Mouse (Mus musculus): ENCODE measurements around the gene Olfr620. TPM values are rescaled to one million over a fixed set of nuclear protein-coding genes. Genes with fewer than 3 reads are reported as not detected.

Gene Olfr620
- polyA plus RNA-seq (2015; fragmentation: Nextera tagmentation; extraction: Ambion mirVana): 0.21 and 0.24 TPM in 2 replicates

GRCm38 (mm10) chr7:103612434-103612833 is at the start of gene Olfr620:
Gene Olfr620, minus strand, starts transcription at chr7:103612534.
- Histone ChIP-seq H3K4me1 (no peaks in the 10 kb centered on the region), H3K27ac (replicated peaks) (no peak within 1 kb of the TSS), H3K9me3 (replicated peaks) (no peaks in the 10 kb centered on the region), H3K4me3 (replicated peaks) (no peak within 1 kb of the TSS), H3K4me2 (replicated peaks) (no peak within 1 kb of the TSS), H3K27me3 (no peaks in the 10 kb centered on the region), H3K36me3 (no peaks in the 10 kb centered on the region), H3K9ac (no peak within 1 kb of the TSS)
- no peak for ATAC-seq (ENCODE audit: insufficient number of reproducible peaks, low FRiP score, low TSS enrichment, low read depth)
- WGBS: 71% methylated on average over 2 of the region's 2 CpGs

- H3K36me3 ChIP-seq: no peaks in the 10 kb centered on the region
- 84% methylated on average over 4 of the region's 4 CpGs for WGBS
- no peaks in the 10 kb centered on the region for H3K27me3 ChIP-seq
- H3K4me2 ChIP-seq (replicated peaks): no peak overlapping the region
- no peak overlapping the region for H3K27ac ChIP-seq (replicated peaks)
- H3K9ac ChIP-seq: no peak overlapping the region
- no peak overlapping the region for H3K4me3 ChIP-seq (replicated peaks)
- H3K4me1 ChIP-seq: no peaks in the 10 kb centered on the region
- no peak for ATAC-seq (ENCODE audit: insufficient number of reproducible peaks, low FRiP score, low TSS enrichment, low read depth)
- no peaks in the 10 kb centered on the region for H3K9me3 ChIP-seq (replicated peaks)
These were observed 31.7 kb upstream of the Olfr620 start for GRCm38 (mm10) chr7:103644070-103644469.

- H3K27ac ChIP-seq (replicated peaks): no peak within 1 kb of the TSS
- H3K36me3 ChIP-seq: no peaks in the 10 kb centered on the region
- ATAC-seq (ENCODE audit: insufficient number of reproducible peaks, low FRiP score, low TSS enrichment, low read depth): no peak
- 61% methylated on average over 1 of the region's 1 CpGs for WGBS
- H3K4me2 ChIP-seq (replicated peaks): no peak within 1 kb of the TSS
- no peaks in the 10 kb centered on the region for H3K9me3 ChIP-seq (replicated peaks)
- no peak within 1 kb of the TSS for H3K4me3 ChIP-seq (replicated peaks)
- H3K4me1 ChIP-seq: no peaks in the 10 kb centered on the region
- no peaks in the 10 kb centered on the region for H3K27me3 ChIP-seq
- H3K9ac ChIP-seq: no peak within 1 kb of the TSS
These were observed 30.3 kb upstream of the Olfr620 start, which contains the start of gene Olfr622 for GRCm38 (mm10) chr7:103642602-103643001. Gene Olfr622, minus strand, starts transcription at chr7:103642702.

- no peaks in the 10 kb centered on the region for H3K27me3 ChIP-seq
- no peaks in the 10 kb centered on the region for H3K36me3 ChIP-seq
- no peaks in the 10 kb centered on the region for H3K9me3 ChIP-seq (replicated peaks)
- H3K9ac ChIP-seq: no peak overlapping the region
- H3K4me2 ChIP-seq (replicated peaks): no peak overlapping the region
- no peak for ATAC-seq (ENCODE audit: insufficient number of reproducible peaks, low FRiP score, low TSS enrichment, low read depth)
- H3K4me3 ChIP-seq (replicated peaks): no peak overlapping the region
- no peak overlapping the region for H3K27ac ChIP-seq (replicated peaks)
- no peaks in the 10 kb centered on the region for H3K4me1 ChIP-seq
These were observed 24.5 kb upstream of the Olfr620 start for GRCm38 (mm10) chr7:103636795-103637194.

DNA sequence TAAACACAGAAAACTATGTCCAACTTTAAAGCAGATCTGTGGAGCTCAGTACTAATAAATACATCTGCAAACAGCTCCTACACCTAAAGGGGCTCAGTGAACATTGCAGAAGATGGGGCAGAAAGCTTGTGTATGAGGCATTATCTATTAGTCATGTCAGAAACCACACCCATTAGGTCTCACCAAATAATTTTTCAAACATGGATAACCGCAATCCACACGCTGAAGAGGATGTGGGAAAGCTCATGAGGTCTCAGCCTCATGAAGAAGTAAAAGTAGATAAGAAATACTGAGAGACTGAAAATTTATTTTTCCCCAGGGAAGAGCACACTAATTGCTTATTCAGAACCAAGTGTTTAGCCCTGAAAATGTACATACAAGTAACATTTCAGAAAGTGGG is 4.9 kb downstream of the Olfr620 start:
- H3K4me2 ChIP-seq (replicated peaks): no peak overlapping the region
- no peaks in the 10 kb centered on the region for H3K4me1 ChIP-seq
- H3K27ac ChIP-seq (replicated peaks): no peak overlapping the region
- H3K27me3 ChIP-seq: no peaks in the 10 kb centered on the region
- 74% methylated on average over 2 of the region's 2 CpGs for WGBS
- no peak overlapping the region for H3K4me3 ChIP-seq (replicated peaks)
- no peak overlapping the region for H3K9ac ChIP-seq
- no peaks in the 10 kb centered on the region for H3K9me3 ChIP-seq (replicated peaks)
- no peaks in the 10 kb centered on the region for H3K36me3 ChIP-seq
- ATAC-seq (ENCODE audit: insufficient number of reproducible peaks, low FRiP score, low TSS enrichment, low read depth): no peak

DNA sequence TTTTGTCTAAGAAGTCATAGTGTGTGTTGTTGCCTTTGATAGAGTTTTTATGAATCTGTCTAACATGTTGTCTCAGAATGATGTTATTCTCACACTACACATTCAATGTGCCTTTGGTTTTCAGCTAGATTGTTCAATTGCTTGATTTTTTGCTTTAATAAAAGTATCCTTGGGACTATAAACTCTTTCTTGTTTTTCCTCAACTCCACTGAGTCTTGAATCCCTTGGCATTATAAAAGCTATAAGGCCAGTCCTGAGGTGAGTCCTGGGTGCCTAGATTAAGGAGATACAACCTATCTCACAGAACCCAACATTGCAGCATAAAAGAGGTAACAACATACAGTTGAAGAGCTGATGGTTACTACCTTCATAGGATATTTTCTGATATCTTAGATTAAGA is 12.1 kb downstream of the Olfr620 start, which contains the start of gene Olfr619:
Gene Olfr619, plus strand, starts transcription at position 301 of the 400 bp plus-strand sequence.
- Histone ChIP-seq H3K27ac (replicated peaks) (no peak within 1 kb of the TSS), H3K4me2 (replicated peaks) (no peak within 1 kb of the TSS), H3K27me3 (no peaks in the 10 kb centered on the region), H3K4me1 (no peaks in the 10 kb centered on the region), H3K9me3 (replicated peaks) (no peaks in the 10 kb centered on the region), H3K9ac (no peak within 1 kb of the TSS), H3K4me3 (replicated peaks) (no peak within 1 kb of the TSS), H3K36me3 (no peaks in the 10 kb centered on the region)
- no peak for ATAC-seq (ENCODE audit: insufficient number of reproducible peaks, low FRiP score, low TSS enrichment, low read depth)

DNA sequence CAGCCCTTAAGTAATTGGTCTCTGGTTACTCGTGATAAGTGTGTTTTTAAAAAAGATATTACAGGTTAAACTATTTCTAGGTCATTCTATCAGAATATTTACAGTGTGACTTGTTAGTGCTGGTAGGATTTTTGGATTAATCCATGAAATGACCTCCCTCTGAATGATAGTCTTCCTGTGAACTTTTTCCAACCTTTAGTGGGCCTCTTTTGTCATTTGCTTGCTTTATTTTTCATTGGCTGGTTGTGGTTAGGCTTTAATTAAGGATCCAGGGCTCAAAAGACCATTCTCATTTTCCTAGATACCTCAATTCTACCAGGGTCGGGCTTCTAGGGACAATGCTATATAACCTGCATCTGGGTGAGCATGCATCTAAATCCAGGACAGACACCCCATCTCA is 22.5 kb downstream of the Olfr620 start, which contains the start of gene Olfr618:
Gene Olfr618, plus strand, starts transcription at position 301 of the 400 bp plus-strand sequence.
- no peak within 1 kb of the TSS for H3K9ac ChIP-seq
- no peak for ATAC-seq (ENCODE audit: insufficient number of reproducible peaks, low FRiP score, low TSS enrichment, low read depth)

GRCm38 (mm10) chr7:103572761-103573160 is 39.6 kb downstream of the Olfr620 start, which contains the start of gene Olfr617:
Gene Olfr617, plus strand, starts transcription at chr7:103573061.
- no peak within 1 kb of the TSS for H3K27ac ChIP-seq (replicated peaks)
- ATAC-seq (ENCODE audit: insufficient number of reproducible peaks, low FRiP score, low TSS enrichment, low read depth): no peak
- H3K27me3 ChIP-seq: no peaks in the 10 kb centered on the region
- WGBS: 82% methylated on average over 1 of the region's 1 CpGs
- H3K4me3 ChIP-seq (replicated peaks): no peak within 1 kb of the TSS
- no peaks in the 10 kb centered on the region for H3K36me3 ChIP-seq
- no peaks in the 10 kb centered on the region for H3K9me3 ChIP-seq (replicated peaks)
- H3K4me1 ChIP-seq: no peaks in the 10 kb centered on the region
- no peak within 1 kb of the TSS for H3K4me2 ChIP-seq (replicated peaks)
- no peak within 1 kb of the TSS for H3K9ac ChIP-seq

More for the DNA sequence above, 22.5 kb downstream of the Olfr620 start, which contains the start of gene Olfr618:
- no peak within 1 kb of the TSS for H3K27ac ChIP-seq (replicated peaks)
- H3K27me3 ChIP-seq: no peaks in the 10 kb centered on the region
- WGBS: 52% methylated on average over 2 of the region's 2 CpGs
- no peaks in the 10 kb centered on the region for H3K4me1 ChIP-seq
- no peaks in the 10 kb centered on the region for H3K36me3 ChIP-seq
- H3K4me2 ChIP-seq (replicated peaks): no peak within 1 kb of the TSS
- no peaks in the 10 kb centered on the region for H3K9me3 ChIP-seq (replicated peaks)
- H3K4me3 ChIP-seq (replicated peaks): no peak within 1 kb of the TSS

- H3K4me3 ChIP-seq (replicated peaks): no peak within 1 kb of the TSS
- no peak within 1 kb of the TSS for H3K27ac ChIP-seq (replicated peaks)
- no peak within 1 kb of the TSS for H3K4me2 ChIP-seq (replicated peaks)
- no peak for ATAC-seq (ENCODE audit: insufficient number of reproducible peaks, low FRiP score, low TSS enrichment, low read depth)
- no peak within 1 kb of the TSS for H3K9ac ChIP-seq
- H3K9me3 ChIP-seq (replicated peaks): no peaks in the 10 kb centered on the region
- 76% methylated on average over 3 of the region's 3 CpGs for WGBS
- no peaks in the 10 kb centered on the region for H3K36me3 ChIP-seq
- H3K4me1 ChIP-seq: no peaks in the 10 kb centered on the region
- H3K27me3 ChIP-seq: no peaks in the 10 kb centered on the region
These were observed 43.3 kb downstream of the Olfr620 start, which contains the start of gene Olfr616 for GRCm38 (mm10) chr7:103569043-103569442. Gene Olfr616, minus strand, starts transcription at chr7:103569143.

GRCm38 (mm10) chr7:103555779-103556178 is 56.6 kb downstream of the Olfr620 start, which contains the start of gene Olfr615:
Gene Olfr615, plus strand, starts transcription at chr7:103556079.
- Histone ChIP-seq H3K36me3 (no peaks in the 10 kb centered on the region), H3K9me3 (replicated peaks) (no peaks in the 10 kb centered on the region), H3K4me2 (replicated peaks) (no peak within 1 kb of the TSS), H3K9ac (no peak within 1 kb of the TSS), H3K27ac (replicated peaks) (no peak within 1 kb of the TSS), H3K4me3 (replicated peaks) (no peak within 1 kb of the TSS), H3K27me3 (no peaks in the 10 kb centered on the region), H3K4me1 (no peaks in the 10 kb centered on the region)
- 75% methylated on average over 2 of the region's 2 CpGs for WGBS
- no peak for ATAC-seq (ENCODE audit: insufficient number of reproducible peaks, low FRiP score, low TSS enrichment, low read depth)
